Mouse (Mus musculus): ENCODE results near the gene Ccnjl. TPM values are rescaled to one million over a fixed set of nuclear protein-coding genes. Genes with fewer than 3 reads are reported as not detected.

Gene Ccnjl
- polyA plus RNA-seq, 1 experiment from 2014 or later: 20.9 TPM

- WGBS: 50% methylated on average over 3 of the region's 3 CpGs
- Histone ChIP-seq H3K36me3 (no peaks in the 10 kb centered on the region), H3K27me3 (no peaks in the 10 kb centered on the region), H3K9me3 (peaks cover 7% of the 10 kb centered on the region; the same call in 1 of the 2 replicates), H3K4me3 (no peak overlapping the region), H3K9ac (no peak overlapping the region), H3K27ac (replicated peaks) (no peak overlapping the region), H3K4me2 (no peak overlapping the region), H3K4me1 (replicated peaks) (no peaks in the 10 kb centered on the region; the same call in 1 of the 2 replicates)
- ATAC-seq (ENCODE audit: low read depth): no peak
Measured at GRCm38 (mm10) chr11:43495532-43495931, 33.1 kb upstream of the Ccnjl start.

GRCm38 (mm10) chr11:43501256-43501655 lies 27.3 kb upstream of the Ccnjl start:
- no peak for ATAC-seq (ENCODE audit: low read depth)
- H3K9ac ChIP-seq: no peak overlapping the region
- no peaks in the 10 kb centered on the region for H3K27me3 ChIP-seq
- no peak overlapping the region for H3K4me3 ChIP-seq
- no peak overlapping the region for H3K27ac ChIP-seq (replicated peaks)
- no peak overlapping the region for H3K4me2 ChIP-seq
- peaks cover 7% of the 10 kb centered on the region; the same call in 1 of the 2 replicates for H3K9me3 ChIP-seq
- no peaks in the 10 kb centered on the region for H3K4me1 ChIP-seq (replicated peaks)
- 83% methylated on average over 6 of the region's 6 CpGs for WGBS
- H3K36me3 ChIP-seq: no peaks in the 10 kb centered on the region

GRCm38 (mm10) chr11:43505188-43505587 lies 23.4 kb upstream of the Ccnjl start:
- Histone ChIP-seq H3K9me3 (no peaks in the 10 kb centered on the region), H3K36me3 (no peaks in the 10 kb centered on the region), H3K27ac (replicated peaks) (no peak overlapping the region), H3K4me2 (no peak overlapping the region), H3K4me3 (no peak overlapping the region), H3K9ac (no peak overlapping the region), H3K27me3 (no peaks in the 10 kb centered on the region), H3K4me1 (replicated peaks) (no peaks in the 10 kb centered on the region)
- ATAC-seq (ENCODE audit: low read depth): no peak
- WGBS: 84% methylated on average over 7 of the region's 7 CpGs

GRCm38 (mm10) chr11:43507976-43508375 lies 20.6 kb upstream of the Ccnjl start:
- Histone ChIP-seq H3K4me3 (no peak overlapping the region), H3K27me3 (no peaks in the 10 kb centered on the region), H3K27ac (replicated peaks) (no peak overlapping the region), H3K36me3 (no peaks in the 10 kb centered on the region), H3K4me1 (replicated peaks) (no peaks in the 10 kb centered on the region), H3K4me2 (no peak overlapping the region), H3K9me3 (no peaks in the 10 kb centered on the region), H3K9ac (no peak overlapping the region)
- WGBS: 89% methylated on average over 6 of the region's 6 CpGs
- ATAC-seq (ENCODE audit: low read depth): no peak

- Histone ChIP-seq H3K4me1 (replicated peaks) (no peaks in the 10 kb centered on the region), H3K27me3 (no peaks in the 10 kb centered on the region), H3K36me3 (no peaks in the 10 kb centered on the region), H3K9ac (no peak overlapping the region), H3K4me2 (no peak overlapping the region), H3K27ac (replicated peaks) (no peak overlapping the region), H3K4me3 (no peak overlapping the region), H3K9me3 (no peaks in the 10 kb centered on the region)
- WGBS: 96% methylated on average over 5 of the region's 5 CpGs
- ATAC-seq (ENCODE audit: low read depth): no peak
Measured at GRCm38 (mm10) chr11:43509878-43510277, 18.7 kb upstream of the Ccnjl start.

GRCm38 (mm10) chr11:43512661-43513190 lies 15.9 kb upstream of the Ccnjl start:
- H3K4me2 ChIP-seq: no peak overlapping the region
- no peaks in the 10 kb centered on the region for H3K27me3 ChIP-seq
- H3K9me3 ChIP-seq: no peaks in the 10 kb centered on the region
- no peaks in the 10 kb centered on the region for H3K4me1 ChIP-seq (replicated peaks)
- no peak overlapping the region for H3K27ac ChIP-seq (replicated peaks)
- H3K4me3 ChIP-seq: no peak overlapping the region
- H3K36me3 ChIP-seq: no peaks in the 10 kb centered on the region
- no peak overlapping the region for H3K9ac ChIP-seq
- ATAC-seq (ENCODE audit: low read depth): no peak
- WGBS: 85% methylated on average over 2 of the region's 2 CpGs

GRCm38 (mm10) chr11:43516344-43517021 lies 12.1 kb upstream of the Ccnjl start:
- no peaks in the 10 kb centered on the region for H3K9me3 ChIP-seq
- no peak overlapping the region for H3K4me3 ChIP-seq
- H3K4me1 ChIP-seq (replicated peaks): no peaks in the 10 kb centered on the region
- no peak overlapping the region for H3K4me2 ChIP-seq
- H3K36me3 ChIP-seq: no peaks in the 10 kb centered on the region
- no peak overlapping the region for H3K9ac ChIP-seq
- no peaks in the 10 kb centered on the region for H3K27me3 ChIP-seq
- no peak overlapping the region for H3K27ac ChIP-seq (replicated peaks)
- WGBS: 35% methylated on average over 8 of the region's 8 CpGs
- peak; percentile 32; the same call in 1 of the 2 replicates for ATAC-seq (ENCODE audit: low read depth)

GRCm38 (mm10) chr11:43517641-43518040 lies 10.9 kb upstream of the Ccnjl start:
- ATAC-seq (ENCODE audit: low read depth): no peak
- H3K9ac ChIP-seq: no peak overlapping the region
- WGBS: 75% methylated on average over 11 of the region's 11 CpGs
- H3K4me2 ChIP-seq: no peak overlapping the region
- H3K9me3 ChIP-seq: no peaks in the 10 kb centered on the region
- no peaks in the 10 kb centered on the region for H3K36me3 ChIP-seq
- no peaks in the 10 kb centered on the region for H3K27me3 ChIP-seq
- no peaks in the 10 kb centered on the region for H3K4me1 ChIP-seq (replicated peaks)
- H3K27ac ChIP-seq (replicated peaks): no peak overlapping the region
- no peak overlapping the region for H3K4me3 ChIP-seq

GRCm38 (mm10) chr11:43518086-43518485 lies 10.5 kb upstream of the Ccnjl start:
- Histone ChIP-seq H3K4me3 (no peak overlapping the region), H3K9ac (no peak overlapping the region), H3K9me3 (no peaks in the 10 kb centered on the region), H3K27me3 (no peaks in the 10 kb centered on the region), H3K4me1 (replicated peaks) (no peaks in the 10 kb centered on the region), H3K36me3 (no peaks in the 10 kb centered on the region), H3K4me2 (no peak overlapping the region), H3K27ac (replicated peaks) (no peak overlapping the region)
- no peak for ATAC-seq (ENCODE audit: low read depth)

GRCm38 (mm10) chr11:43518821-43519220 lies 9.8 kb upstream of the Ccnjl start:
- Histone ChIP-seq H3K4me3 (no peak overlapping the region), H3K36me3 (no peaks in the 10 kb centered on the region), H3K4me1 (replicated peaks) (no peaks in the 10 kb centered on the region), H3K27ac (replicated peaks) (no peak overlapping the region), H3K9me3 (no peaks in the 10 kb centered on the region), H3K27me3 (no peaks in the 10 kb centered on the region), H3K9ac (no peak overlapping the region), H3K4me2 (no peak overlapping the region)
- no peak for ATAC-seq (ENCODE audit: low read depth)

- ATAC-seq (ENCODE audit: low read depth): no peak
- H3K36me3 ChIP-seq: no peaks in the 10 kb centered on the region
- H3K4me2 ChIP-seq: no peak overlapping the region
- H3K9me3 ChIP-seq: no peaks in the 10 kb centered on the region
- H3K4me1 ChIP-seq (replicated peaks): no peaks in the 10 kb centered on the region
- H3K27ac ChIP-seq (replicated peaks): no peak overlapping the region
- H3K4me3 ChIP-seq: no peak overlapping the region
- H3K27me3 ChIP-seq: no peaks in the 10 kb centered on the region
- no peak overlapping the region for H3K9ac ChIP-seq
- 73% methylated on average over 3 of the region's 3 CpGs for WGBS
Measured at GRCm38 (mm10) chr11:43520521-43520920, 8.1 kb upstream of the Ccnjl start.

- H3K4me1 ChIP-seq (replicated peaks): peaks cover 42% of the 10 kb centered on the region
Measured at GRCm38 (mm10) chr11:43528078-43528682, 404 bp upstream of the Ccnjl start.

More at GRCm38 (mm10) chr11:43528078-43528682, 404 bp upstream of the Ccnjl start:
- under 1% methylated on average over 25 of the region's 25 CpGs for WGBS
- H3K36me3 ChIP-seq: peaks cover 2% of the 10 kb centered on the region; the same call in 1 of the 2 replicates
- ATAC-seq (ENCODE audit: low read depth): peak; percentile 49
- H3K4me3 ChIP-seq: peak overlapping the region; percentile 90
- H3K27ac ChIP-seq (replicated peaks): peak overlapping the region; percentile 88
- peak overlapping the region; percentile 83 for H3K9ac ChIP-seq
- no peaks in the 10 kb centered on the region for H3K27me3 ChIP-seq
- no peaks in the 10 kb centered on the region for H3K9me3 ChIP-seq
- H3K4me2 ChIP-seq: peak overlapping the region; percentile 89

All from neural tube, embryonic 13.5 days (tissue).